Mouse (Mus musculus): ENCODE data around the gene Mcm5. TPM values are rescaled to one million over a fixed set of nuclear protein-coding genes. Genes with fewer than 3 reads are reported as not detected.

Mcm5 gene
- polyA plus RNA-seq, 1 experiment from 2014 or later = 249 TPM

GRCm38 (mm10) chr8:75074876-75075275 lies 34.5 kb upstream of the Mcm5 start:
- 87% methylated on average over 1 of the region's 1 CpGs for WGBS
- no peak overlapping the region for H3K9ac ChIP-seq (ENCODE audit: low read length)
- H3K4me3 ChIP-seq (ENCODE audit: low read depth, low read length) = no peak overlapping the region
- H3K36me3 ChIP-seq (ENCODE audit: control insufficient read depth, insufficient read depth, low read length) = no peaks in the 10 kb centered on the region
- ATAC-seq (replicated peaks; ENCODE audit: low FRiP score) (no peak), DNase-seq (ENCODE audit: low spot score) (no peak)
- H3K27me3 ChIP-seq (ENCODE audit: control insufficient read depth, insufficient read depth, low read length) = no peaks in the 10 kb centered on the region
- H3K4me2 ChIP-seq (ENCODE audit: low read depth, low read length, severe bottlenecking) = no peak overlapping the region
- H3K9me3 ChIP-seq (ENCODE audit: control insufficient read depth, low read length) = no peaks in the 10 kb centered on the region
- no peak overlapping the region for H3K27ac ChIP-seq (ENCODE audit: low read depth, low read length)
- no peaks in the 10 kb centered on the region for H3K4me1 ChIP-seq (replicated peaks; ENCODE audit: control insufficient read depth, insufficient read depth, low read length)

GRCm38 (mm10) chr8:75078215-75078614 lies 31.2 kb upstream of the Mcm5 start:
- Histone ChIP-seq H3K4me3 (ENCODE audit: low read depth, low read length) (no peak overlapping the region), H3K9me3 (ENCODE audit: control insufficient read depth, low read length) (no peaks in the 10 kb centered on the region), H3K27me3 (ENCODE audit: control insufficient read depth, insufficient read depth, low read length) (no peaks in the 10 kb centered on the region), H3K4me2 (ENCODE audit: low read depth, low read length, severe bottlenecking) (no peak overlapping the region), H3K4me1 (replicated peaks; ENCODE audit: control insufficient read depth, insufficient read depth, low read length) (no peaks in the 10 kb centered on the region), H3K27ac (ENCODE audit: low read depth, low read length) (no peak overlapping the region), H3K9ac (ENCODE audit: low read length) (no peak overlapping the region), H3K36me3 (ENCODE audit: control insufficient read depth, insufficient read depth, low read length) (no peaks in the 10 kb centered on the region)
- DNase-seq (ENCODE audit: low spot score) = no peak
- 74% methylated on average over 1 of the region's 1 CpGs for WGBS
- ATAC-seq (replicated peaks; ENCODE audit: low FRiP score) = no peak

GRCm38 (mm10) chr8:75078851-75079250 lies 30.5 kb upstream of the Mcm5 start:
- H3K4me3 ChIP-seq (ENCODE audit: low read depth, low read length) = no peak overlapping the region
- 97% methylated on average over 9 of the region's 9 CpGs for WGBS
- H3K27me3 ChIP-seq (ENCODE audit: control insufficient read depth, insufficient read depth, low read length) = no peaks in the 10 kb centered on the region
- no peaks in the 10 kb centered on the region for H3K4me1 ChIP-seq (replicated peaks; ENCODE audit: control insufficient read depth, insufficient read depth, low read length)
- DNase-seq (ENCODE audit: low spot score) (no peak), ATAC-seq (replicated peaks; ENCODE audit: low FRiP score) (no peak)
- H3K27ac ChIP-seq (ENCODE audit: low read depth, low read length) = no peak overlapping the region
- H3K9me3 ChIP-seq (ENCODE audit: control insufficient read depth, low read length) = no peaks in the 10 kb centered on the region
- no peak overlapping the region for H3K9ac ChIP-seq (ENCODE audit: low read length)
- H3K36me3 ChIP-seq (ENCODE audit: control insufficient read depth, insufficient read depth, low read length) = no peaks in the 10 kb centered on the region
- no peak overlapping the region for H3K4me2 ChIP-seq (ENCODE audit: low read depth, low read length, severe bottlenecking)

- no peak for DNase-seq (ENCODE audit: low spot score)
Measured at GRCm38 (mm10) chr8:75081364-75082040, 27.9 kb upstream of the Mcm5 start.

GRCm38 (mm10) chr8:75082181-75082805 lies 27.1 kb upstream of the Mcm5 start:
- Histone ChIP-seq H3K9me3 (ENCODE audit: control insufficient read depth, low read length) (no peaks in the 10 kb centered on the region), H3K4me2 (ENCODE audit: low read depth, low read length, severe bottlenecking) (no peak overlapping the region), H3K27me3 (ENCODE audit: control insufficient read depth, insufficient read depth, low read length) (no peaks in the 10 kb centered on the region), H3K27ac (ENCODE audit: low read depth, low read length) (no peak overlapping the region), H3K4me3 (ENCODE audit: low read depth, low read length) (no peak overlapping the region), H3K9ac (ENCODE audit: low read length) (no peak overlapping the region), H3K4me1 (replicated peaks; ENCODE audit: control insufficient read depth, insufficient read depth, low read length) (no peaks in the 10 kb centered on the region), H3K36me3 (ENCODE audit: control insufficient read depth, insufficient read depth, low read length) (no peaks in the 10 kb centered on the region)
- no peak for DNase-seq (ENCODE audit: low spot score)
- WGBS = 87% methylated on average over 6 of the region's 6 CpGs
- no peak for ATAC-seq (replicated peaks; ENCODE audit: low FRiP score)

More at GRCm38 (mm10) chr8:75081364-75082040, 27.9 kb upstream of the Mcm5 start:
- Histone ChIP-seq H3K4me1 (replicated peaks; ENCODE audit: control insufficient read depth, insufficient read depth, low read length) (no peaks in the 10 kb centered on the region), H3K27me3 (ENCODE audit: control insufficient read depth, insufficient read depth, low read length) (no peaks in the 10 kb centered on the region), H3K36me3 (ENCODE audit: control insufficient read depth, insufficient read depth, low read length) (no peaks in the 10 kb centered on the region), H3K27ac (ENCODE audit: low read depth, low read length) (no peak overlapping the region), H3K4me2 (ENCODE audit: low read depth, low read length, severe bottlenecking) (no peak overlapping the region), H3K4me3 (ENCODE audit: low read depth, low read length) (no peak overlapping the region), H3K9ac (ENCODE audit: low read length) (no peak overlapping the region), H3K9me3 (ENCODE audit: control insufficient read depth, low read length) (no peaks in the 10 kb centered on the region)
- 82% methylated on average over 9 of the region's 9 CpGs for WGBS
- no peak for ATAC-seq (replicated peaks; ENCODE audit: low FRiP score)

GRCm38 (mm10) chr8:75083846-75084245 lies 25.5 kb upstream of the Mcm5 start:
- 7% methylated on average over 16 of the region's 17 CpGs for WGBS
- H3K27ac ChIP-seq (ENCODE audit: low read depth, low read length) = no peak overlapping the region

GRCm38 (mm10) chr8:75084382-75085064 lies 24.8 kb upstream of the Mcm5 start:
- no peaks in the 10 kb centered on the region for H3K36me3 ChIP-seq (ENCODE audit: control insufficient read depth, insufficient read depth, low read length)
- H3K27ac ChIP-seq (ENCODE audit: low read depth, low read length) = no peak overlapping the region
- H3K4me2 ChIP-seq (ENCODE audit: low read depth, low read length, severe bottlenecking) = no peak overlapping the region
- ATAC-seq (replicated peaks; ENCODE audit: low FRiP score) (no peak), DNase-seq (ENCODE audit: low spot score) (no peak)
- no peaks in the 10 kb centered on the region for H3K27me3 ChIP-seq (ENCODE audit: control insufficient read depth, insufficient read depth, low read length)
- no peak overlapping the region for H3K9ac ChIP-seq (ENCODE audit: low read length)
- no peak overlapping the region for H3K4me3 ChIP-seq (ENCODE audit: low read depth, low read length)
- H3K9me3 ChIP-seq (ENCODE audit: control insufficient read depth, low read length) = no peaks in the 10 kb centered on the region
- H3K4me1 ChIP-seq (replicated peaks; ENCODE audit: control insufficient read depth, insufficient read depth, low read length) = no peaks in the 10 kb centered on the region
- 73% methylated on average over 3 of the region's 3 CpGs for WGBS

More at GRCm38 (mm10) chr8:75083846-75084245, 25.5 kb upstream of the Mcm5 start:
- DNase-seq (ENCODE audit: low spot score) (peak; percentile 93), ATAC-seq (replicated peaks; ENCODE audit: low FRiP score) (peak; percentile 94)
- peak overlapping the region; percentile 40; the same call in 1 of the 2 replicates for H3K4me2 ChIP-seq (ENCODE audit: low read depth, low read length, severe bottlenecking)
- no peaks in the 10 kb centered on the region for H3K9me3 ChIP-seq (ENCODE audit: control insufficient read depth, low read length)
- no peak overlapping the region for H3K9ac ChIP-seq (ENCODE audit: low read length)
- H3K27me3 ChIP-seq (ENCODE audit: control insufficient read depth, insufficient read depth, low read length) = no peaks in the 10 kb centered on the region
- H3K4me3 ChIP-seq (ENCODE audit: low read depth, low read length) = no peak overlapping the region
- no peaks in the 10 kb centered on the region for H3K36me3 ChIP-seq (ENCODE audit: control insufficient read depth, insufficient read depth, low read length)
- H3K4me1 ChIP-seq (replicated peaks; ENCODE audit: control insufficient read depth, insufficient read depth, low read length) = no peaks in the 10 kb centered on the region

GRCm38 (mm10) chr8:75086002-75086401 lies 23.4 kb upstream of the Mcm5 start:
- Histone ChIP-seq H3K9me3 (ENCODE audit: control insufficient read depth, low read length) (no peaks in the 10 kb centered on the region), H3K4me3 (ENCODE audit: low read depth, low read length) (no peak overlapping the region), H3K4me2 (ENCODE audit: low read depth, low read length, severe bottlenecking) (no peak overlapping the region), H3K27me3 (ENCODE audit: control insufficient read depth, insufficient read depth, low read length) (no peaks in the 10 kb centered on the region), H3K4me1 (replicated peaks; ENCODE audit: control insufficient read depth, insufficient read depth, low read length) (no peaks in the 10 kb centered on the region), H3K27ac (ENCODE audit: low read depth, low read length) (no peak overlapping the region), H3K9ac (ENCODE audit: low read length) (no peak overlapping the region), H3K36me3 (ENCODE audit: control insufficient read depth, insufficient read depth, low read length) (no peaks in the 10 kb centered on the region)
- ATAC-seq (replicated peaks; ENCODE audit: low FRiP score) = no peak
- 88% methylated on average over 2 of the region's 2 CpGs for WGBS
- DNase-seq (ENCODE audit: low spot score) = no peak
